Mouse (Mus musculus): ENCODE measurements around the gene Adora2b. TPM values are rescaled to one million over a fixed set of nuclear protein-coding genes. Genes with fewer than 3 reads are reported as not detected.

Adora2b gene
- total and polyA plus RNA-seq, 3 experiments: 2.2 to 3.2 TPM; not detected in 1

GRCm38 (mm10) chr11:62309296-62309695 is 60.5 kb downstream of the Adora2b start:
- no peak overlapping the region for H3K27ac ChIP-seq (ENCODE audit: control insufficient read depth, low read depth, low read length)
- no peaks in the 10 kb centered on the region for H3K79me2 ChIP-seq (ENCODE audit: control insufficient read depth, insufficient read depth, low read length, poor library complexity)
- H3K9me3 ChIP-seq (replicated peaks; ENCODE audit: insufficient read depth, low read length): no peaks in the 10 kb centered on the region
- DNase-seq (ENCODE audit: low read depth, low spot score): no peak
- no peak overlapping the region for H3K9ac ChIP-seq (ENCODE audit: control insufficient read depth, low read depth, low read length, poor library complexity, severe bottlenecking)
- H3K4me3 ChIP-seq (ENCODE audit: control insufficient read depth in 1 of 2, insufficient read depth in 1 of 2, low read depth in 2 of 2, low read length in 2 of 2): no peak overlapping the region
- no peaks in the 10 kb centered on the region for H3K27me3 ChIP-seq (ENCODE audit: control insufficient read depth in 1 of 2, insufficient read depth in 2 of 2, low read length in 2 of 2)
- no peak for TF ChIP-seq SMC3 (IDR thresholded peaks at IDR 0.05; ENCODE audit: low read depth, low read length)
- no peak for TF ChIP-seq CHD1 (IDR thresholded peaks at IDR 0.05; ENCODE audit: low read depth, low read length)
- TF ChIP-seq POLR2AphosphoS2 (IDR thresholded peaks at IDR 0.05; ENCODE audit: low read length): no peak
- no peak for TF ChIP-seq NRF1 (IDR thresholded peaks at IDR 0.05; ENCODE audit: insufficient read depth, low read depth, low read length, poor library complexity, severe bottlenecking)
- TF ChIP-seq NELFE (IDR thresholded peaks at IDR 0.05; ENCODE audit: low read depth, low read length): no peak
- TF ChIP-seq MAZ (IDR thresholded peaks at IDR 0.05; ENCODE audit: low read depth, low read length): no peak
- TF ChIP-seq ZNF384 (IDR thresholded peaks at IDR 0.05; ENCODE audit: low read depth, low read length): no peak
- TF ChIP-seq JUND (IDR thresholded peaks at IDR 0.05; ENCODE audit: low read depth, low read length): no peak
- no peak for TF ChIP-seq ZMIZ1 (IDR thresholded peaks at IDR 0.05; ENCODE audit: low read depth, low read length)
- no peak for TF ChIP-seq E2F4 (IDR thresholded peaks at IDR 0.05; ENCODE audit: borderline replicate concordance, low read depth, low read length)
- no peak for TF ChIP-seq POLR2AphosphoS5 (IDR thresholded peaks at IDR 0.05; ENCODE audit: borderline replicate concordance, low read depth, low read length)
- TF ChIP-seq ELF1 (IDR thresholded peaks at IDR 0.05; ENCODE audit: low read depth, low read length): no peak
- no peak for TF ChIP-seq EP300 (IDR thresholded peaks at IDR 0.05; ENCODE audit: low read depth in 1 of 2, low read length in 2 of 2)
- TF ChIP-seq RCOR1 (IDR thresholded peaks at IDR 0.05; ENCODE audit: low read depth, low read length): no peak
- TF ChIP-seq ETS1 (IDR thresholded peaks at IDR 0.05; ENCODE audit: low read depth, low read length): no peak
- TF ChIP-seq MAX (IDR thresholded peaks at IDR 0.05; ENCODE audit: low read length): no peak
- no peak for TF ChIP-seq MEF2A (IDR thresholded peaks at IDR 0.05; ENCODE audit: extremely low read depth, insufficient replicate concordance, low read depth, low read length, poor library complexity, severe bottlenecking)
- no peak for TF ChIP-seq TBP (IDR thresholded peaks at IDR 0.05; ENCODE audit: low read depth, low read length)
- no peak for TF ChIP-seq POLR2A (IDR thresholded peaks at IDR 0.05; ENCODE audit: control insufficient read depth in 1 of 2, insufficient read depth in 1 of 2, low read depth in 1 of 2, low read length in 2 of 2, poor library complexity in 1 of 2)
- TF ChIP-seq USF1 (IDR thresholded peaks at IDR 0.05; ENCODE audit: low read depth, low read length): no peak
- H3K36me3 ChIP-seq (ENCODE audit: control insufficient read depth in 1 of 2, insufficient read depth in 2 of 2, low read length in 2 of 2): peaks cover 0 to 14% of the 10 kb centered on the region in 2 experiments; a peak in 2 of 4 replicates
- no peaks in the 10 kb centered on the region for H3K4me1 ChIP-seq (ENCODE audit: control insufficient read depth in 1 of 2, insufficient read depth in 2 of 2, low read length in 2 of 2)

- Histone ChIP-seq H3K27me3 (ENCODE audit: control insufficient read depth in 1 of 2, insufficient read depth in 2 of 2, low read length in 2 of 2) (no peaks in the 10 kb centered on the region), H3K79me2 (ENCODE audit: control insufficient read depth, insufficient read depth, low read length, poor library complexity) (no peaks in the 10 kb centered on the region), H3K36me3 (ENCODE audit: control insufficient read depth in 1 of 2, insufficient read depth in 2 of 2, low read length in 2 of 2) (peaks cover 0 to 31% of the 10 kb centered on the region in 2 experiments; a peak in 2 of 4 replicates), H3K4me3 (ENCODE audit: control insufficient read depth in 1 of 2, insufficient read depth in 1 of 2, low read depth in 2 of 2, low read length in 2 of 2) (no peak overlapping the region), H3K4me1 (ENCODE audit: control insufficient read depth in 1 of 2, insufficient read depth in 2 of 2, low read length in 2 of 2) (no peaks in the 10 kb centered on the region), H3K9me3 (replicated peaks; ENCODE audit: insufficient read depth, low read length) (no peaks in the 10 kb centered on the region), H3K27ac (ENCODE audit: control insufficient read depth, low read depth, low read length) (no peak overlapping the region), H3K9ac (ENCODE audit: control insufficient read depth, low read depth, low read length, poor library complexity, severe bottlenecking) (no peak overlapping the region)
- TF ChIP-seq HCFC1 (IDR thresholded peaks at IDR 0.05; ENCODE audit: low read depth, low read length) (no peak), CTCF (IDR thresholded peaks at IDR 0.05 in 2 of 3, conservative IDR thresholded peaks at IDR 0.05 in 1 of 3; ENCODE audit: control insufficient read depth in 1 of 3, insufficient read depth in 1 of 3, low read depth in 2 of 3, low read length in 3 of 3, poor library complexity in 1 of 3, severe bottlenecking in 1 of 3) (no peak), EP300 (IDR thresholded peaks at IDR 0.05; ENCODE audit: low read depth in 1 of 2, low read length in 2 of 2) (no peak), TBP (IDR thresholded peaks at IDR 0.05; ENCODE audit: low read depth, low read length) (no peak), E2F4 (IDR thresholded peaks at IDR 0.05; ENCODE audit: borderline replicate concordance, low read depth, low read length) (no peak), ZKSCAN1 (IDR thresholded peaks at IDR 0.05; ENCODE audit: low read depth, low read length) (no peak), RAD21 (IDR thresholded peaks at IDR 0.05; ENCODE audit: low read depth, low read length) (no peak), RCOR1 (IDR thresholded peaks at IDR 0.05; ENCODE audit: low read depth, low read length) (no peak), ELF1 (IDR thresholded peaks at IDR 0.05; ENCODE audit: low read depth, low read length) (no peak), MXI1 (IDR thresholded peaks at IDR 0.05; ENCODE audit: low read depth, low read length) (no peak), POLR2A (IDR thresholded peaks at IDR 0.05; ENCODE audit: control insufficient read depth in 1 of 2, insufficient read depth in 1 of 2, low read depth in 1 of 2, low read length in 2 of 2, poor library complexity in 1 of 2) (no peak), TCF12 (IDR thresholded peaks at IDR 0.05; ENCODE audit: low read depth, low read length) (no peak), MAFK (IDR thresholded peaks at IDR 0.05; ENCODE audit: borderline replicate concordance, low read depth, low read length) (no peak), BHLHE40 (IDR thresholded peaks at IDR 0.05; ENCODE audit: borderline replicate concordance, low read depth, low read length) (no peak), ZMIZ1 (IDR thresholded peaks at IDR 0.05; ENCODE audit: low read depth, low read length) (no peak), NRF1 (IDR thresholded peaks at IDR 0.05; ENCODE audit: insufficient read depth, low read depth, low read length, poor library complexity, severe bottlenecking) (no peak), USF1 (IDR thresholded peaks at IDR 0.05; ENCODE audit: low read depth, low read length) (no peak)
- DNase-seq (ENCODE audit: low read depth, low spot score): no peak
Observed at GRCm38 (mm10) chr11:62314984-62315383, 66.2 kb downstream of the Adora2b start.
